Mouse (Mus musculus) limb, embryonic 12.5 days (tissue): ENCODE measurements around the gene Actn4. TPM values are rescaled to one million over a fixed set of nuclear protein-coding genes. Genes with fewer than 3 reads are reported as not detected.

Experiments
- ATAC-seq: fragments of 200-750 bp; cut with Nextera tagmentation; 2 replicates; pipeline ENCODE4 v1.8.0; 2017; ENCODE audit warnings: low read depth, moderate TSS enrichment; ENCODE audit not compliant: insufficient number of reproducible peaks, insufficient read depth, low FRiP score, low TSS enrichment
- H3K27ac ChIP-seq: fragments of 300-500 bp; sonication (generic); 2 replicates; pipeline ENCODE4 v1.5.1; 2016; ENCODE audit warnings: mild to moderate bottlenecking, moderate library complexity
- H3K27me3 ChIP-seq: fragments of 300-500 bp; sonication (generic); 2 replicates; pipeline ENCODE4 v1.6.1; 2016; ENCODE audit warnings: mild to moderate bottlenecking, moderate library complexity
- H3K36me3 ChIP-seq: fragments of 300-500 bp; sonication (generic); 2 replicates; pipeline ENCODE4 v1.6.1; 2016; ENCODE audit warnings: mild to moderate bottlenecking, moderate library complexity
- H3K4me1 ChIP-seq: fragments of 300-500 bp; sonication (generic); replicated peaks from 2 replicates; pipeline ENCODE4 v1.6.1; 2016
- H3K4me2 ChIP-seq: fragments of 300-500 bp; sonication (generic); 2 replicates; pipeline ENCODE4 v1.6.1; 2016; ENCODE audit warnings: mild to moderate bottlenecking, moderate library complexity
- H3K4me3 ChIP-seq: fragments of 300-500 bp; sonication (generic); replicated peaks from 2 replicates; pipeline ENCODE4 v1.5.1; 2016; ENCODE audit warnings: mild to moderate bottlenecking
- H3K9ac ChIP-seq: fragments of 300-500 bp; sonication (generic); replicated peaks from 2 replicates; pipeline ENCODE4 v1.6.1; 2016; ENCODE audit warnings: mild to moderate bottlenecking, moderate library complexity
- H3K9me3 ChIP-seq: fragments of 300-500 bp; sonication (generic); 2 replicates; pipeline ENCODE4 v1.6.1; 2016; ENCODE audit warnings: mild to moderate bottlenecking, moderate library complexity
- WGBS: fragments of 180-500 bp; shearing (Covaris S2); methylation state at CpG from one replicate; pipeline ENCODE4 v1.1.7; 2016; 5-methylcytosine and 5-hydroxymethylcytosine counted together
- polyA plus RNA-seq: library from polyadenylated mRNA; unstranded; fragments of >200 nt; fragmentation: Nextera tagmentation; extraction: Ambion mirVana; gene quantifications from 2 replicates; pipeline ENCODE4 v1.2.1, GENCODE M21; 2016

Actn4 gene
- polyA plus RNA-seq, 1 experiment from 2014 or later = 269 TPM

DNA sequence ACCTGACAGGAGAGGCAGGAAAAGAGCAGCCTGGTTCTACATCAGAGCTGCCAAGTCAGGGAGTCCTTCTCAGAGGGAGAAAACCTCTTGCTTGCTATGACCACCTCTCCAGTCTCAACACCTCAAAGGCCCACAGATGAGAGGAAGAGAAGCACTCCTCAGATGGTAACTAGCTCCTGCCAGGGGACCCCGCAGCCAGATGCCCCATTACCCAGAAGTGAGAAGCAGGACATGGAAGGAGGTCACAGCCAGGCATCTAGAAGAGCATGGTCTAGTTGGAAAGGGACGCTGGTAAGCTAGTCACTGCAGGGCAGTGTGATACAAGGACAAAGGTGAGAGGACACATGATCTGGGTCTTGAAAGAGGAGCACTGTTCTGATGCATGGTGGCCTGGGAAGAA is 28.3 kb downstream of the Actn4 start:
- H3K4me1 ChIP-seq = peaks cover 63% of the 10 kb centered on the region
- no peak overlapping the region for H3K4me2 ChIP-seq
- H3K36me3 ChIP-seq = peaks cover 17% of the 10 kb centered on the region
- H3K4me3 ChIP-seq = no peak overlapping the region
- no peak for ATAC-seq
- H3K27ac ChIP-seq = no peak overlapping the region
- H3K9ac ChIP-seq = no peak overlapping the region
- H3K27me3 ChIP-seq = no peaks in the 10 kb centered on the region
- H3K9me3 ChIP-seq = no peaks in the 10 kb centered on the region
- WGBS = 89% methylated on average over 2 of the region's 2 CpGs

- no peaks in the 10 kb centered on the region for H3K9me3 ChIP-seq
- no peak overlapping the region for H3K27ac ChIP-seq
- H3K4me3 ChIP-seq = no peak overlapping the region
- peaks cover 14% of the 10 kb centered on the region for H3K36me3 ChIP-seq
- no peaks in the 10 kb centered on the region for H3K27me3 ChIP-seq
- no peak overlapping the region for H3K4me2 ChIP-seq
- H3K9ac ChIP-seq = no peak overlapping the region
- peaks cover 61% of the 10 kb centered on the region for H3K4me1 ChIP-seq
- 77% methylated on average over 6 of the region's 6 CpGs for WGBS
- no peak for ATAC-seq
Measured at GRCm38 (mm10) chr7:28932421-28933041, 29.6 kb downstream of the Actn4 start.

- H3K4me3 ChIP-seq = no peak overlapping the region
- ATAC-seq = no peak
- peaks cover 52% of the 10 kb centered on the region for H3K4me1 ChIP-seq
- no peak overlapping the region for H3K4me2 ChIP-seq
- no peaks in the 10 kb centered on the region for H3K27me3 ChIP-seq
- peak overlapping the region; percentile 87; the same call in 1 of the 2 replicates for H3K27ac ChIP-seq
- no peak overlapping the region for H3K9ac ChIP-seq
- H3K9me3 ChIP-seq = no peaks in the 10 kb centered on the region
- 86% methylated on average over 4 of the region's 4 CpGs for WGBS
- peaks cover 13% of the 10 kb centered on the region for H3K36me3 ChIP-seq
Measured at GRCm38 (mm10) chr7:28931695-28932039, 30.5 kb downstream of the Actn4 start.

DNA sequence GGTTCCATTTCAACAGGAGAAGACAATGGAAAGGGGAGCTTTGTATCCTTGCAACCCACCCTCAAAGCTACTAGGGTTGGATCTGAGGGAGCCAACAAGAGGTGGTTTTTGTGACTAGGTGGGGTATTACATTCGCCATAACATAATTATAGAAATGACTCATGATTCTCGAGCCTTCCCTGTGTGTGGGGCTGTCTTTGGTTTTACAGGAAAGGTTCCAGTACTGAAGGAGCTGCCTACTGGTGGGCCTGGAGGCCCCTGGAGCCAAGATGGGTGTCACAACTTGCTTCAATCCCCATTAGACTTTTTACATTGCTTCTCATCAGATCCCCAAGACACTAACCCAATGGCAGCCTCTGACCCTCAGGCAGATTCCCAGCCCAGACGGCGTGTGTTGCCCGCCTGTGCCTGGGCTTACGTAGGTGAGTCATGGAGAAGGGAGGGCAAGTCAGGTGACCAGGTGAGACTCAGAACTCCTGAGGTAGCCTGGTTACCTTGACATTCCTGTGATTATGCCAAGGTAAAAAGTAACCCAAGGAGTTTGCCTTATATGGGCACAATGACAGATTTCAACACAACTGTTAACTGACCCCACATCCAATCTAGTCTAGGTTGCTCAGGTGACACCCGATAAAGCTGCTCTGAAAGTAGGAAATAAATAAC is 31.0 kb downstream of the Actn4 start:
- Histone ChIP-seq H3K4me1 (peaks cover 52% of the 10 kb centered on the region), H3K36me3 (peaks cover 13% of the 10 kb centered on the region), H3K9me3 (no peaks in the 10 kb centered on the region), H3K9ac (no peak overlapping the region), H3K27ac (peak overlapping the region; percentile 87), H3K4me3 (no peak overlapping the region), H3K27me3 (no peaks in the 10 kb centered on the region), H3K4me2 (no peak overlapping the region)
- 83% methylated on average over 7 of the region's 7 CpGs for WGBS
- ATAC-seq = no peak

DNA sequence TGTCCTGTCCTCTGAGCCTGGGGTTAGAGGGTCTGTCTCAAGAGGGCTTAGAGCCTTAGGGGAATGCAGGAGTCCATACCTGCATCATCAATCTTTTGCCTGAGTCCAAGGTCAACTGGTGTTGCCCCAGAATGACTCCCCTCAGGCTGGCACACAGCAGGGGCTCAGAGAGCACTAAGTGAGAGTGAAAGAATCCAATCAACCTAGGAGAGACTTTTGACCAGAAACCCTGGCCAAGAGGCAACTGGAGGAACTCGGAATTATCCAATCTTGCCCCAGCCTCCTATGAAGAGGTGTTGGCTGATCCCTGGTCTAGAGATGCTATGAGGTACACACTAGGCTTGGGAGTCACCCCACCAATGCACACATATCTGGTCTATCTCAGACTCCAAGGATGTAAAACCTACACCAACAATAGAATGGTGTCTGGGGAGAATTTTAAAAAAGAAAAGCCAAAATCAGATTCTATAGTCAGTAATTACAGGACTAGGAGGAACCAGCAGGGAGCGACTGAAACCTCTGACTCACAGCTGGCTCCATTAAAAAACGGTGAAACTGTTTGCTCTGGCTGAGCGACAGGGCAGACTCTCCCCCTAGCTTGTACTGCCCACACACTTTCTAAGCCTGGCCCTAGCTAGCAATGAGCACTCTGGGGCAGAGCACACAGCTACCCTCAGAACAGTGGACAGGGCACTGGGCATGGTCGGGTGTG is 31.7 kb downstream of the Actn4 start:
- Histone ChIP-seq H3K27ac (peak overlapping the region; percentile 87), H3K27me3 (no peaks in the 10 kb centered on the region), H3K4me2 (no peak overlapping the region), H3K4me1 (peaks cover 56% of the 10 kb centered on the region), H3K9me3 (no peaks in the 10 kb centered on the region), H3K4me3 (no peak overlapping the region), H3K36me3 (peaks cover 13% of the 10 kb centered on the region), H3K9ac (no peak overlapping the region)
- 49% methylated on average over 5 of the region's 5 CpGs for WGBS
- no peak for ATAC-seq

DNA sequence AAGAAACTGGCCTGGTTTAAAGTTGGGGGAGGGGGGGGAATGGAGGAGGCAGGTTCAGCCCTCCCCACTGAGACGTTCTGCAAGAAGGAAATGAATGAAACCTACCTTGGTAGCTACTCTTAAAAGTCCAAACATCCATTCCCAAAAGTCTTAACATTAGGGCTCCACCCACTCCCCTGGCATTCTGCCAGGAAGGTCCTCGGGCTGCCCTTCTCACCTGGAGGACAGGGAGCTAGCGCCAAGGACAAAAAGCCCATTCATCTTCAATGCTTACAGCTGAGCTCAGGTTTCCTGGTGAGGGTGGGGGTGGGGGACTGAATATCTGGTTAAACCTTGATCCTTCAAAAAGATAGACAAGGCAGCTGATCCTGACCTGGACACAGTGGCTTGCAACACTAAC is 32.8 kb downstream of the Actn4 start:
- no peak for ATAC-seq
- WGBS = 41% methylated on average over 3 of the region's 3 CpGs
- peak overlapping the region; percentile 87 for H3K27ac ChIP-seq
- no peaks in the 10 kb centered on the region for H3K9me3 ChIP-seq
- no peak overlapping the region for H3K9ac ChIP-seq
- H3K27me3 ChIP-seq = no peaks in the 10 kb centered on the region
- peaks cover 10% of the 10 kb centered on the region for H3K36me3 ChIP-seq
- 0 out of 2 replicates have a peak overlapping the region, but pooled peaks have one; percentile 1 for H3K4me2 ChIP-seq
- H3K4me1 ChIP-seq = peaks cover 62% of the 10 kb centered on the region
- H3K4me3 ChIP-seq = no peak overlapping the region

DNA sequence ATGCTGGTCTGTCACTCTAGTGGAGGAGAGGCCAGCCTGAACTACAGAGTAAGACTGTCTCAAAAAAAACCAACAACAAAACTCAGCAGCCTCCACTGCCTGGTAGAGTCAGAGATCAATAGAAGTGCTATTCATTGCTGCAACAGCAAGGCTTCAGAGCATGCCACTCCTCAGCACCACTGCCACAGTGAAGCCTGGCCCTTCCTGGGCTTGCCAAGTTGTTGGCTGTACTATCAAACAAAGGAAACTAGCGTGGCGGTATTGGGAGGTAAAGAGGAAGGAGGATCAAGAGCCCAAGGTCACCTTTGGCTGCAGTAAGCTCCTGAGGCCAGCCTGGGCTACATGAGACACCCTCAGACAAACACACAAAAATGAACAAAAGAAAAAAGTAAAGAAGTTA is 36.0 kb downstream of the Actn4 start:
- Histone ChIP-seq H3K9ac (no peak overlapping the region), H3K4me1 (peaks cover 80% of the 10 kb centered on the region), H3K9me3 (no peaks in the 10 kb centered on the region), H3K27ac (peak overlapping the region; percentile 97; the same call in 1 of the 2 replicates), H3K27me3 (no peaks in the 10 kb centered on the region), H3K4me3 (no peak overlapping the region), H3K36me3 (peaks cover 7% of the 10 kb centered on the region), H3K4me2 (no peak overlapping the region)
- no peak for ATAC-seq
- 87% methylated on average over 2 of the region's 2 CpGs for WGBS

GRCm38 (mm10) chr7:28925317-28925716 is 36.8 kb downstream of the Actn4 start:
- no peaks in the 10 kb centered on the region for H3K9me3 ChIP-seq
- H3K27ac ChIP-seq = peak overlapping the region; percentile 97
- peaks cover 80% of the 10 kb centered on the region for H3K4me1 ChIP-seq
- H3K4me3 ChIP-seq = no peak overlapping the region
- H3K36me3 ChIP-seq = peaks cover 9% of the 10 kb centered on the region
- no peaks in the 10 kb centered on the region for H3K27me3 ChIP-seq
- H3K9ac ChIP-seq = no peak overlapping the region
- 35% methylated on average over 9 of the region's 9 CpGs for WGBS
- H3K4me2 ChIP-seq = 0 out of 2 replicates have a peak overlapping the region, but pooled peaks have one; percentile 15
- ATAC-seq = no peak

- Histone ChIP-seq H3K27me3 (no peaks in the 10 kb centered on the region), H3K4me1 (peaks cover 80% of the 10 kb centered on the region), H3K27ac (peak overlapping the region; percentile 97), H3K9me3 (no peaks in the 10 kb centered on the region), H3K9ac (no peak overlapping the region), H3K36me3 (peaks cover 9% of the 10 kb centered on the region), H3K4me3 (no peak overlapping the region), H3K4me2 (peak overlapping the region; percentile 47)
- no peak for ATAC-seq
- WGBS = 73% methylated on average over 3 of the region's 3 CpGs
Measured at GRCm38 (mm10) chr7:28924802-28925201, 37.3 kb downstream of the Actn4 start.

DNA sequence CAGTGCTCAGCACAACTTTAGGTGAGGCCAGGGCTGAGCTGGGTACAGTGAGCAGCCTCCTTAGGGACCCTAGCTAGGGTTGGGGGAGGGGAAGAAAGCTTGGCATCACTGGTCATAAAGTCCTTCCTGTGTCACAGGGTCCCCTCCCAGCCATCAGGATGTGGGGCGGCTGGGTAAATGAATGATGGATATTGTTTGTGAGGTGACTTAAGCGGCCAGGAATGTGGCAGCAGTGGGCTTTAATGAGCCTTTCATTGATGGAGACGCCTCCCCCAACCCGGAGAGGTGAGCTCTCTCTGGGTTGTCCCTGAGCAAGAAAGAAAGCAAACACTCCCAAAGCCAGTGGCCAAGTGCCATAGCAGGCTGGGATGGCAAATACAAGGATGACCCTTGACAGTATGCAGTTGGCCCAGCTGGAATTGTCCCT is 38.3 kb downstream of the Actn4 start:
- Histone ChIP-seq H3K27ac (peak overlapping the region; percentile 97), H3K4me2 (peak overlapping the region; percentile 47), H3K4me3 (0 out of 2 replicates have a peak overlapping the region, but pooled peaks have one; percentile 14), H3K9ac (peak overlapping the region; percentile 35; the same call in 1 of the 2 replicates), H3K27me3 (no peaks in the 10 kb centered on the region), H3K4me1 (peaks cover 80% of the 10 kb centered on the region), H3K36me3 (peaks cover 13% of the 10 kb centered on the region), H3K9me3 (no peaks in the 10 kb centered on the region)
- peak; percentile 84 for ATAC-seq
- WGBS = 6% methylated on average over 4 of the region's 4 CpGs

DNA sequence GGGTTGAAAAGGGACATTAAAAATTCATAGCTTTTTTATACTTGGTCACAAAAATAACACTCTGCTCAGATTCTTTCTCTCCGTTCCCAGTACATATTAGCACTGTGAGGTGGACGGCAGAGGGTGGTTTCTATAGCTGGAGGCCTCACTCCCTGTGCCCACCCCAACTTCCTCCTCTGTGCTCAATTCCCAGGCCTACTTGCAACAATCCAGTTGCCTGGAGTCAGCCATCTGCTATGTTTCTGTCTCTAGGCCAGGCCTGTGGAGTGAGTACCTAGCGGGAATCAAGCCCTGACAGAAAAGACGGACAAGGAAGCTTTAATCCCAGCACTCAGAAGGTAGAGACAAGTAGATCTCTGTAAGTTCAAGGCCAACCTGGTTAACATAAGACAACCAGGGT is 39.5 kb downstream of the Actn4 start:
- ATAC-seq = no peak
- Histone ChIP-seq H3K27ac (peak overlapping the region; percentile 97), H3K9me3 (no peaks in the 10 kb centered on the region), H3K4me2 (0 out of 2 replicates have a peak overlapping the region, but pooled peaks have one; percentile 47), H3K27me3 (no peaks in the 10 kb centered on the region), H3K4me1 (peaks cover 86% of the 10 kb centered on the region), H3K9ac (peak overlapping the region; percentile 27; the same call in 1 of the 2 replicates), H3K4me3 (no peak overlapping the region), H3K36me3 (peaks cover 26% of the 10 kb centered on the region)
- 72% methylated on average over 4 of the region's 4 CpGs for WGBS
